In the genomic region with DNA sequence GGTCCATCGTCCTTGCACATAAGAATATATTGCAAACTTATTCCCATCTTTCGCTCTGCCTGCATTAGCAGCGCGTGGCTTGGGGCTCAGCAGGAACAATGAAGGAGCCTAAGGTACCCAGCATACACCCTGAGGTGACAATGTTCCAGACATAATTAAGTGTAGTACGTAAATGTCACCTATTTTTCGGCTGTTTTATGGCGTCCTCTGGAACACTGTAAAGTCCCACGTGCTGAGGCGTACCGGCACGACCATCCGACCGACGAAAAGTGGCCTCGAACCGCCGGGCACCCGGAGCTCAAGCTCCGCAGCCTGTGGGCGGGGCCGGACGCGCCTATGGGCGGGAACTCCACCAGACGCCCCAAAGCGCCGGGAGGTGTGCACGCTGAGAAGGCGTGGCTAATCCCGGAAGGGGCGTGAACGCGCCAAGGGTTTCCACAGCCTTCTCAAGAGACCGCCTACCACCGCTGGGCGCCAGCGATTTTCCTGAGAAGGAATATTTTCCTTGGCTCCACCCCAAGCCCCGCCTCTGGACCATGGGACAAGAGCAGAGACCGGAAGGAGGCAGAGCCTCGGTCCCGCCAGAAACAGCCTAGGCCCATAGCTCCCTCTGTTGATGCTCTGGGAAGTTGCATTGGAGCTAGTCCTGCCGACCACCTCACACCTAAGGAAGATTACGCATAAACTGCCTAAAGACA, we compare ENCODE assay signal across 8 mouse cellular contexts. TPM values are rescaled to one million over a fixed set of nuclear protein-coding genes. Genes with fewer than 3 reads are reported as not detected.
DNase-seq lines count a peak whose midpoint lies in the region; ATAC-seq and TF ChIP-seq lines count a peak whose summit lies in the region.

TSS of gene Srl (minus strand) at position 316 of the 698 bp plus-strand sequence.

- no peak within 1 kb of the TSS for H3K27ac ChIP-seq in ES-Bruce4 (ENCODE audit: insufficient read depth, low read length)
- peak within 1 kb of the TSS; percentile 59; the same call in 1 of the 2 replicates for H3K27ac ChIP-seq in forebrain, embryonic 13.5 days
- peak within 1 kb of the TSS; percentile 39; the same call in 1 of the 2 replicates for H3K27ac ChIP-seq in liver, postnatal 0 days (ENCODE audit: low read depth)
- H3K27ac ChIP-seq in neural tube, embryonic 14.5 days (ENCODE audit: low read depth, low read length), result peak within 1 kb of the TSS; percentile 22; the same call in 1 of the 2 replicates

- TF ChIP-seq CTCF in ES-Bruce4 (IDR thresholded peaks at IDR 0.05; ENCODE audit: low read depth, low read length), result peak; percentile 90
- peak; percentile 91 for TF ChIP-seq CTCF in liver, postnatal 0 days (IDR thresholded peaks at IDR 0.05; ENCODE audit: low read depth)

- peak within 1 kb of the TSS; percentile 62 for H3K4me2 ChIP-seq in forebrain, embryonic 13.5 days
- H3K4me2 ChIP-seq in liver, postnatal 0 days (ENCODE audit: low read depth, low read length), result peak within 1 kb of the TSS; percentile 75
- peak within 1 kb of the TSS; percentile 52 for H3K4me2 ChIP-seq in neural tube, embryonic 14.5 days (ENCODE audit: low read depth, low read length)

- peak; percentile 100 for DNase-seq in heart, postnatal 10 days
- peak; percentile 100 for DNase-seq in large intestine, adult 2 months (ENCODE audit: low read depth, low spot score)
- peak; percentile 99 for DNase-seq in liver, postnatal 0 days
- peak; percentile 100 for DNase-seq in testis, postnatal 10 days (ENCODE audit: low spot score)

- intact Hi-C loops in heart, postnatal 10 days (cut with DNase I), result loop anchor here (1.0 to 5.0 kb wide), 3 partner anchors 52 to 226 kb away; partner anchors contain the start of gene Adcy9

- 1% methylated on average over 43 of the region's 43 CpGs for WGBS in forebrain, embryonic 13.5 days
- under 1% methylated on average over 43 of the region's 43 CpGs for WGBS in large intestine, adult 2 months
- under 1% methylated on average over 43 of the region's 43 CpGs for WGBS in liver, postnatal 0 days (ENCODE audit: insufficient replicate concordance)
- 1% methylated on average over 43 of the region's 43 CpGs for WGBS in neural tube, embryonic 14.5 days

- peak; percentile 26; the same call in 1 of the 2 replicates for TF ChIP-seq EP300 in ES-Bruce4 (IDR thresholded peaks at IDR 0.05; ENCODE audit: insufficient read depth, low read depth, low read length)
- TF ChIP-seq EP300 in liver, postnatal 0 days (IDR thresholded peaks at IDR 0.05; ENCODE audit: low read depth), result peak; percentile 58; the same call in 1 of the 2 replicates

- no peaks in the 10 kb centered on the region for H3K4me1 ChIP-seq in ES-Bruce4 (ENCODE audit: control insufficient read depth, insufficient read depth, low read length)
- H3K4me1 ChIP-seq in forebrain, embryonic 13.5 days, result 0 out of 2 replicates have a peak, but pooled peaks cover 3% of the 10 kb centered on the region
- H3K4me1 ChIP-seq in liver, postnatal 0 days (ENCODE audit: insufficient read depth), result peaks cover 6% of the 10 kb centered on the region; the same call in 1 of the 2 replicates
- no peaks in the 10 kb centered on the region; the same call in 1 of the 2 replicates for H3K4me1 ChIP-seq in neural tube, embryonic 14.5 days (ENCODE audit: control insufficient read depth, insufficient read depth, low read length)

- ATAC-seq in cerebellum, adult (ENCODE audit: insufficient number of reproducible peaks, low FRiP score, low TSS enrichment), result peak; percentile 88
- ATAC-seq in forebrain, embryonic 13.5 days, result peak; percentile 95
- peak; percentile 98 for ATAC-seq in liver, postnatal 0 days
- peak; percentile 95 for ATAC-seq in neural tube, embryonic 14.5 days (ENCODE audit: low read depth)

- H3K36me3 ChIP-seq in ES-Bruce4 (ENCODE audit: control insufficient read depth, insufficient read depth, low read length, poor library complexity, severe bottlenecking), result peaks cover 7% of the 10 kb centered on the region; the same call in 1 of the 2 replicates
- peaks cover 19% of the 10 kb centered on the region for H3K36me3 ChIP-seq in forebrain, embryonic 13.5 days (ENCODE audit: poor library complexity, severe bottlenecking)
- H3K36me3 ChIP-seq in liver, postnatal 0 days (replicated peaks; ENCODE audit: insufficient read depth, low read length), result peaks cover 10% of the 10 kb centered on the region
- H3K36me3 ChIP-seq in neural tube, embryonic 14.5 days (ENCODE audit: control insufficient read depth, insufficient read depth, low read length), result no peaks in the 10 kb centered on the region

- H3K4me3 ChIP-seq in ES-Bruce4 (ENCODE audit: low read depth, low read length), result peak within 1 kb of the TSS; percentile 94
- H3K4me3 ChIP-seq in forebrain, embryonic 13.5 days, result peak within 1 kb of the TSS; percentile 48
- H3K4me3 ChIP-seq in liver, postnatal 0 days (ENCODE audit: low read depth, low read length), result peak within 1 kb of the TSS; percentile 51
- H3K4me3 ChIP-seq in neural tube, embryonic 14.5 days (ENCODE audit: low read depth, low read length), result peak within 1 kb of the TSS; percentile 45

- no peaks in the 10 kb centered on the region for H3K9me3 ChIP-seq in ES-Bruce4 (replicated peaks; ENCODE audit: control insufficient read depth, insufficient read depth, low read length, poor library complexity, severe bottlenecking)
- H3K9me3 ChIP-seq in forebrain, embryonic 13.5 days (replicated peaks), result no peaks in the 10 kb centered on the region
- no peaks in the 10 kb centered on the region for H3K9me3 ChIP-seq in liver, postnatal 0 days (ENCODE audit: low read length)
- H3K9me3 ChIP-seq in neural tube, embryonic 14.5 days (ENCODE audit: control insufficient read depth, low read length), result no peaks in the 10 kb centered on the region

- no peaks in the 10 kb centered on the region for H3K27me3 ChIP-seq in ES-Bruce4 (ENCODE audit: control insufficient read depth, insufficient read depth, low read length, poor library complexity, severe bottlenecking)
- H3K27me3 ChIP-seq in forebrain, embryonic 13.5 days, result no peaks in the 10 kb centered on the region
- H3K27me3 ChIP-seq in liver, postnatal 0 days (ENCODE audit: insufficient read depth, low read length), result no peaks in the 10 kb centered on the region
- no peaks in the 10 kb centered on the region for H3K27me3 ChIP-seq in neural tube, embryonic 14.5 days (ENCODE audit: control insufficient read depth, insufficient read depth, low read length)

- H3K9ac ChIP-seq in ES-Bruce4 (ENCODE audit: low read depth, poor library complexity, severe bottlenecking), result peak within 1 kb of the TSS; percentile 74
- H3K9ac ChIP-seq in forebrain, embryonic 13.5 days, result peak within 1 kb of the TSS; percentile 63
- H3K9ac ChIP-seq in liver, postnatal 0 days (replicated peaks), result peak within 1 kb of the TSS; percentile 46
- peak within 1 kb of the TSS; percentile 46 for H3K9ac ChIP-seq in neural tube, embryonic 14.5 days (replicated peaks; ENCODE audit: low read depth, low read length)

- peak; percentile 70 for TF ChIP-seq POLR2A in ES-Bruce4 (IDR thresholded peaks at IDR 0.05; ENCODE audit: insufficient read depth, low read length)

RNA-seq across cellular contexts. Expression of gene Srl, which starts in this region (rescaled TPM):
- 30.0 and 33.6 TPM in 2 replicates for polyA plus RNA-seq in ES-Bruce4 (2011; ENCODE audit: insufficient read depth, insufficient read length, low read depth, missing spikeins)
- 25.2 and 30.2 TPM in 2 replicates for polyA plus RNA-seq in forebrain, embryonic 13.5 days (2015; fragmentation: Nextera tagmentation; extraction: Ambion mirVana)
- 1,000 to 10,000 TPM; 1,081 to 1,153 TPM for total RNA-seq in heart, postnatal 10 days (2021)
- 2.9 and 3.3 TPM in 2 replicates for polyA plus RNA-seq in large intestine, adult 2 months (2012; rRNA removed)
- polyA plus RNA-seq in liver, postnatal 0 days (2015; fragmentation: Nextera tagmentation; extraction: Ambion mirVana), result 1.00 and 3.0 TPM in 2 replicates
- 22.7 and 30.7 TPM in 2 replicates for polyA plus RNA-seq in neural tube, embryonic 14.5 days (2014; fragmentation: Nextera tagmentation; extraction: Ambion mirVana)
